Mouse (Mus musculus): ENCODE results near the gene Pde4b.

DNA sequence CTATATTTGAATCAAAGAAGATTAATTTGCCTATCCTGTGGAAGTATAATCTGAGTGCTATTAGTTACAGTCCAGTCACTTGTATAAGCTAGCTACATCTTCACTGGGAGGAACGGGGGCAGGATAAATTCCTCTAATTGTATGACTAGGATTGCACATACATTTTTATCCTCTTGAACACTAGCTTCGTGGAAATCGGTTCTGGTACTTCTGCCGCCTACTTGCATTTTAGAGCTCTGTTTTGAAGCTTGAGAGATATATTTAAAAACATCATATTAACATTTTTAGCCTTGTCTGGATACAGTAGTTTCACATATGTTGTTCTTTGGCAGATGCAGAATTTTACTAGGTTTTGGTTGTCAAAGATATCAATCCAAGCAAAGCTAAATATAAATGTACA is 310.0 kb downstream of the Pde4b start:
- no peak for TF ChIP-seq CTCF (IDR thresholded peaks at IDR 0.05; ENCODE audit: low read depth, low read length)
- TF ChIP-seq TAL1 (conservative IDR thresholded peaks at IDR 0.05; ENCODE audit: low read depth, low read length): no peak
- TF ChIP-seq GATA1 (IDR thresholded peaks at IDR 0.05; ENCODE audit: borderline replicate concordance, low read length): no peak
- no peak for TF ChIP-seq POLR2AphosphoS5 (IDR thresholded peaks at IDR 0.05; ENCODE audit: insufficient replicate concordance, low read depth, low read length)
- TF ChIP-seq GATA2 (IDR thresholded peaks at IDR 0.05; ENCODE audit: borderline replicate concordance, low read depth, low read length): no peak
